Mouse (Mus musculus): Measurements from ENCODE around the gene B4galt3.

- TF ChIP-seq GATA1 (IDR thresholded peaks at IDR 0.05; ENCODE audit: low read length): no peak
- TF ChIP-seq TAL1 (IDR thresholded peaks at IDR 0.05; ENCODE audit: low read length): no peak
Measured at GRCm38 (mm10) chr1:171319748-171320147, 49.6 kb downstream of the B4galt3 start.

Data from erythroblast, embryonic 14.5 days (primary cell).